Mouse (Mus musculus) bone marrow macrophage, adult 2 months (primary cell): ENCODE measurements around the gene Nip7.

ENCODE experiments used
- CTCF ChIP-seq: IDR thresholded peaks from 2 replicates; pipeline ENCODE4 v1.5.1; 2012; ENCODE audit warnings: low read depth, mild to moderate bottlenecking, low read length, moderate library complexity
- POLR2A ChIP-seq: IDR thresholded peaks from 2 replicates; pipeline ENCODE4 v1.6.1; 2012; ENCODE audit warnings: mild to moderate bottlenecking, low read depth, low read length, borderline replicate concordance

DNA sequence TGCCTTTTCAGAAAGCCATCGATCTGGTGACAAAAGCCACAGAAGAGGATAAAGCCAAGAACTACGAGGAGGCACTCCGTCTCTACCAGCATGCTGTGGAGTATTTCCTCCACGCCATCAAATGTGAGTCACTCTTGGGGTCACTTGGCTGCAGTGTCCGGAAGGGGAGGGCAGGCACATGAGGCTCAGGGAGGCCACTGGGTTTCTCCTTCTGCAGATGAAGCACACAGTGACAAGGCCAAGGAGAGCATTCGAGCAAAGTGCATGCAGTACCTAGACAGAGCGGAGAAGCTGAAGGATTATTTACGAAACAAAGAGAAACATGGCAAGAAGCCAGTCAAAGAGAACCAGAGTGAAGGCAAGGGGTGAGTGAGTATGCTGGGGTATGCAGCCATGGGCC is 20.1 kb upstream of the Nip7 start:
- no peak for TF ChIP-seq POLR2A
- no peak for TF ChIP-seq CTCF
